Mouse (Mus musculus): ENCODE results near the gene Polr2i. TPM values are rescaled to one million over a fixed set of nuclear protein-coding genes. Genes with fewer than 3 reads are reported as not detected.
A peak's percentile ranks its signal among the peaks of the same experiment; 100 is the strongest.

Polr2i gene
- total RNA-seq, 2 experiments from 2014 or later, result 79.3 to 81.3 TPM

DNA sequence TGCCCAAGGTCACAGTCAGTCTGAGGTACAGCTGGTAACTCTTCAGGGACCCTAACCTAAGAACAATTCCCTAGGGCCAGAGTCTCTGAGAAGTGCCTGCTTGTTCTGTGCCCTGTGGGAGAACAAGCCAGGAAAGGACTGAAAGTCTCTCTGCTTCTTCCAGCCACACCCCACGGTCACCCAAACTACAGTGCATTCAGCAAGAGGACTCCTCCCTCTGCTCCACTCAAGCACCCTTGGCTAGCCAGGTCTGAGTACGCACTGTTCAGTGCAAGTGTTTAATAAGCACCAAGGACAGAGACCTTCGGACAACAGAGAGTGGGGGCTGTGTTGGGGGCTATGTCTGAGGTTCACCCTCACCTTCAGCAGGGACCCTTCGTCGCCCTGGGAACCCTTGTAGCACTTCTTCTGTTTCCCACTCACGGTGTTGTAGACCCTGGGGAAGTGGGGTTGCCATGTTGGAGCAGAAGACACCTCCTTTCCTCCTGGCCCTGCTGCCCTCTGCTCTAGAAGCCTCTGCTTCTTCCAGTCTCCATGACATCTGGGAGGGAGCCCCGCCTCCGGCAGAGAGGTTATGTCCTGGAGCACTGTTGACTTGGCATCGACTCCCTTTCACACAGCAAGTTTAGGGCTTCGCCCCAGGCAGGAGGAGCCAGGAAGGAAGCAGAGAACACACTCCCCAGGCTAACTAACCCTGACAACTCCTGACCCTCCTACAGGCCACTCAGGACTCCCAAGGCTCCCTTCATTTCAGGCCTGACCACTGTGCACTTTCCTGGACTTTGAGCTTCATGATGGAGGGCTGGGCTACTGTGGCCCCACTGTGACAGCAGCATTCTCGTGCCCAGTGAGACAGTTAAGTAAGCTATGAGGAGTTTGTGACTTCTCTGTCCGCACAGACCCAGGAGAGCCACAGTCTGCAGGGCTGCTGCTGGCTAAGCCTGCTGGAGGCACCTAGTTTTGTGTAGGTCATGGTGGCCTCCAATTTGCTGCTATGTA lies 20.5 kb downstream of the Polr2i start:
- ATAC-seq (replicated peaks; ENCODE audit: poor library complexity, severe bottlenecking), result no peak

DNA sequence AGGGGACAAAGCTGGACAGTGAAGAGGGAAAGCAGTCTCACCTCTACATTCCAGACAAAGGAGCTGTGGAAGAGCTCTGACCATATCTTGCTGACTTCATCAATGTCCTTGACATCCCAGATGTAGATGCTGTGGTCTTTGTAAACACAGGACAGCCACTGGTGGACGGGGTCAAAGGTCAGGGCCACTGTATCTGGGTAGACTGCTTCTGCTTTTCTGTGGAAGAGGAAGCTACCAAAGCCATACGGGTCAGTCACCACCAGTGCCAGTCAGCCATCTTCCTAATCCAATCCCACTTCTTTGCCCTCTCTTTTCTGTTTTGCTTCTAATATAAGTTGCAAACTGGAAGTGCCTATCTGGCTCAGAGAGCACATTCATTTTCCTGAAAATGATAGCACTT lies 33.3 kb downstream of the Polr2i start:
- ATAC-seq (replicated peaks; ENCODE audit: poor library complexity, severe bottlenecking), result peak; percentile 46

DNA sequence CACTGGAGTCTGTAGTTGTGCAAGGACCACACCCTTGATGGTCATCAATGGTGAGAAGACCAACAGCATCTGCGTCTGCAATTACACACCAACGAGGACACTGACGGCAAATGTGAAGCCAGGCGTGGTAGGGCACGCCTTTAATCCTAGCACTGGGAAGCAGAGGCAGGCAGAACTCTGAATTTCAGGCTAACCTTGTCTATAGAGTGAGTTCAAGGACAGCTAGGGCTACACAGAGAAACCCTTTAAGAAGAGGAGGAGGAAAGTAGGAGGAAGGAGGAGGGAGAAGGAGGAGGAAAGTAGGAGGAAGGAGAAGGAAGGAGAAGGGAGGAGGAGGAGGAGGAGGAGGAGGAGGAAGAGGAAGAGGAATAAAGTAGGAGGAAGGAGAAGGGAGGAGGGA lies 33.8 kb downstream of the Polr2i start:
- ATAC-seq (replicated peaks; ENCODE audit: poor library complexity, severe bottlenecking), result 0 out of 2 replicates have a peak, but pooled peaks have one; percentile 22

DNA sequence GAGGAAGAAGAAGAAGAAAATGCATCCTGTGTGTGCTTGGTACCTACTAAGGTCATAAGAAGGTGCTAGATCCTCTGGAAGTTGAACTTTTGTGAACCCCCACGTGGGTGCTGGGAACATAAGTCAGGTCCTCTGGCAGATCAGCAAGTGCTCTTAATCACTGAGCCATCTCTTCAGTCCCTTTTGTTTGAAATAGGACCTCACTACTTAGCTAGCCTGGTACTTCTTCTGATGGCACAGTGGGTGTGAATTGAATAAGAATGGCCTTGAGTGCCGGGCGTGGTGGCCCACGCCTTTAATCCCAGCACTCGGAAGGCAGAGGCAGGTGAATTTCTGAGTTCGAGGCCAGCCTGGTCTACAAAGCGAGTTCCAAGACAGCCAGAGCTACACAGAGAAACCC lies 34.2 kb downstream of the Polr2i start:
- ATAC-seq (replicated peaks; ENCODE audit: poor library complexity, severe bottlenecking), result no peak

DNA sequence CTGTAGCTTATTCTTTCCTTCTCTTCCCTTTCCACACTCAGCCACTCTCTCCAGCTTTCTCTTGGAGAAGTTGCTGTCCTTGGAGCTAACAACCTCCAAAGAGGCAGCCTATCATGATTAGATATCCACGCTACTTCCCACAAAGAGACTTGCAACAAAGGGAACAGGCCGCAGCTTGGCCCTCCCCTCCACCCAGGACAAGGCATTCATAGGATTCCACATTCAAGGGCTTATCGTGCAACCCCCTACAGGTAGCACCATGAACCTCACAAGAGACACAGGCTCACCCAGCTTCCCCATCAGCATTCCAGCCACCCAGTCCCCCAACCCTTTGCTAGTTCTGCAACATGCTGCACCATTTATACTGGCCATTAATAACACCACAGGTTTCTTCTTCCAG lies 35.0 kb downstream of the Polr2i start:
- no peak for ATAC-seq (replicated peaks; ENCODE audit: poor library complexity, severe bottlenecking)

DNA sequence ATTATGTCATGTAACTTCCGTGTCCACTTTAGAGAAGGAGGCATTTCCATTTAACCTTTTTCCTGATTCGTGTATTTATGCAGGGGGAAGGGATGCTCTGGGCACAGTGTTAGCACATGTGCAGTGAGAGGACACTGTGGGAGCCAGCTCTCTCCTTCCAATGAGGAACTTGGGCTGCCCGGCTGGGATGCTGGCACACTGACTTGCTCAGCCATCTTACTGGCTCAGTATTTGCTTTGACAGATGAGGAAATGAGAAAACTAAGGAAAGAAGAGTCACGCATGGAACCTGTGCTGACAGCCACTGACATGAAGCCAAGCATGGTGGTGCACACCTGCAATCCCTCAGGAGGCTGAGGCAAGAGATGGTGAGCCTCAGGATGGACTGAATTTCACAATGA lies 37.9 kb downstream of the Polr2i start:
- ATAC-seq (replicated peaks; ENCODE audit: poor library complexity, severe bottlenecking), result no peak

DNA sequence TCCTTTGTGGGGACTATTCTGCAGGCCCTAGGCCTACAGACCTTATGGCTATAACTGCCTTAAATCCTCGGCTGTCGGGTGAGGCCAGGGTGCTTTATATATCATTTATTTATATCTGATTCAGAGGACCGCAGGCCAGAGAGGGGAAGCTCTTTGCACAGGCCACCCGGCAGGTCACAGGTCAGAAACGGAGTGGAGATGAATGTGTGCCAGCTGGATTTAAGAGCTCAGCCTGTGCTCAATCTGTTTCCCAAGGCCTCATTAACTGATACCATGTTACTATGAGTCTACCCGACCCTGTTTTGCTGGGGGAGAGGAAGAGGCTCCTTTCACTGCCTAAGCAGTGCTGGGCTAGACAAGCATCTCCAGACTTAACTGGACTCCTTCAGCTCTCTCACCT lies 42.6 kb downstream of the Polr2i start:
- no peak for ATAC-seq (replicated peaks; ENCODE audit: poor library complexity, severe bottlenecking)

DNA sequence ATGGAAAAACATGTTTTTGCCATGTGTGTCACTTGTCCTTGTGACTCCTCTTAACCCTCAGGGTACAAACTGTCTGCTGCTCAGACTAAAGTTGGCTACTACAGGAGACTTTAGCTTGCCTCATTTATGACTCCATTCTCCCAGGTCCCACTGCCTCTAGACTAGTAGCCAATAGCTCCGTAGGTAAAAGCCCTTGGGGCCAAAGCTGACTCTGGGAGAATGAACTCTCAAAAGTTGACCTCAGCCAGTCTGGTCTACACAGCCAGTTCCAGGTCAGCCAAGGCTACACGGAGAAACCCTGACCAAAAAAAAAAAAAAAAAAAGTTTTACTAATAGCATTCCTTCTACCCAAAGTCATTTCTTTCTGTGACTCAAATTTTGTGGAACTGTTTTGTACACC lies 47.2 kb downstream of the Polr2i start:
- no peak for ATAC-seq (replicated peaks; ENCODE audit: poor library complexity, severe bottlenecking)

DNA sequence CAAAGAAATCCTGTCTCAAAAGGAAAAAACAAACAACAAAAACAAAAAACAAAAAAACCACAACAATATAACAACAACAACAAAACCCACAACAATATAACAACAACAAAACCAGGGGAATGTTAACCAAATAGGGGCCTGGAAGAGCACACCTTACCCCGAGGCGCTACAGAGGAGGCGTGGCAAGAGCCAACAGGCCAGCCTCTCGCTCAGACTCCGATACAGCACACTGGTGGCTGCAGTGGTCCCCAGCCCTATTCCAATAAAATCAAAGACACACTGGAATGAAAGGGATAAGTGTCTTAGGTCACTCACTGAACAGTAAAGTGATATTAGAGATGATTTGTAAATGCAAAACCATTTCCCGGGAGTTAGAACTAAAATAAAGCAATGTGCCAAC lies 47.8 kb downstream of the Polr2i start:
- ATAC-seq (replicated peaks; ENCODE audit: poor library complexity, severe bottlenecking), result no peak

DNA sequence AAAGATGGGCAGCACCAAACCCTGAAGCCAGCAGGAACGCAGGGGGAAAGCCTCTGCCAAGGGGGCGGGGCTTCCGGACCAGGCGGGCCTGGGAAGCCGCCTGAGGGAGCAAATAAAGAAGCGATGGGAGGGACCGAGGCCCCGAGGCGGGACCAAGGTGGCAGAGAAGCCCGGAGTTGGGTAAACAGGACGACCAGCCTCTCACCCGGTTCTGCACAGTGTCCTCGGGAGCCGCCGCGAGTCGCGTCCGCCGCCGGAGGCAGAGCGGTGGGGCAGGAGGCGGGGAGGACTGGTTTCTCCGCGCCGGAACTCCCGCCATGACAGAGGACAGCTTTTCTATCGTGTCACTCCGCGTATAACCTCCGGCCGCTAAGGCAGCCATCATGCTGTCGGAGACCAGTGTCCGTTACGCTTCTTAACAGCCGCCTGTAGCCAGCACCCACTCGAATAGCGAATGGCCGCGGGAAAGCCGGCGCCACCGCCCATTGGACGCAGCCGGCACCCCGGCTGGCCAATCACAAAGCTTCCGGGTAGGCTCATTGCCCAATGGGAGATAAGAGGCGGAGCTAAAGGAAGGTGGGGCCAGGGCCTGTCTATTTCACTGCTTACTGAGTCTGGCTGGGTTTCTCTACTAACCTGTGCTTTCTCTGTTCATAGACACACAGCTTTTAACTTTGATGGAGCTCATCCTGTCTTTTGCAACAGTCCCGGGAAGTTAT lies 48.4 kb downstream of the Polr2i start, which contains the start of the genes Thap8 and Wdr62:
TSS of gene Thap8 (plus strand) at position 144 of the 719 bp plus-strand sequence.
TSS of gene Wdr62 (minus strand) at position 469 of the 719 bp plus-strand sequence.
- peak; percentile 91 for ATAC-seq (replicated peaks; ENCODE audit: poor library complexity, severe bottlenecking)

DNA sequence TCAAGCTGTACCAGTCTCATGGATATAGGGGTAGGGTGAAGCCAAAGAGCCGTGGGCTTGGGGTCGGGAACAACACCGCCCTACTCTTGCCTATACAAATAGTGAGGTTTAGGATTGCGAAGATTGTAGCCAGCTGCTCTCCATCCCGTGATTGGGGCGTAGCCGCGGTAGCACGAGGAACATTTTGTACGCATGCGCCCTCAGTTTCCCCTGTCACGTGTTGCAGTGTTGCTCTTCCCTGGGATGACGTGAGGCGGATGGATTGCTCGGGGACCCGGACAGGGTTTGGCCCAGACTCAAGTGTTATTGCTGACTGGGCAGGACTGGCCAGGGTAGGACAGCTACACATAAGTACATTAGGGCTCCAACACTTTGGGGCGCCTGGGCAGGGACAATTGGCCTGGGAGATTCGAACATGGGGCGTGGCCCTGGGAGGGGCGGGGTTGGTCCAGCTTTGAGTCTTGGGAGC lies 49.0 kb downstream of the Polr2i start:
- ATAC-seq (replicated peaks; ENCODE audit: poor library complexity, severe bottlenecking), result peak; percentile 43

DNA sequence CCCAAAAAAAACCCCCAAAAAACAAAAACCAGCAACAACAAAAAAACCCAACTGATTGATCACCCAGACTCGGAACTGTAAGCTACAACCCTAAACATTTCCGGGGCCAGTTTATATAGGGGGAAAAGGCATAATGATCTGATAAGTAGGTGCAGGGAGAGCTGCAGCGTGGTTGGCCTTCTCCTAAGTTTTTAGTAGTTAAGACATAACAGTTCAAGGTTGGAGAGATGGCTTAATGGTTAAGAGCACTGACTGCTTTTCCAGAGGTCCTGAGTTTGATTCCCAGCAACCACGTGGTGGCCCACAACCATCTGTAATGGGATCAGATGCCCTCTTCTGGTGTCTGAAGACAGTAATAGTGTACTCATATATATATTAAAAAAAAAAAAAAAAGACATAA lies 49.8 kb downstream of the Polr2i start:
- ATAC-seq (replicated peaks; ENCODE audit: poor library complexity, severe bottlenecking), result no peak

DNA sequence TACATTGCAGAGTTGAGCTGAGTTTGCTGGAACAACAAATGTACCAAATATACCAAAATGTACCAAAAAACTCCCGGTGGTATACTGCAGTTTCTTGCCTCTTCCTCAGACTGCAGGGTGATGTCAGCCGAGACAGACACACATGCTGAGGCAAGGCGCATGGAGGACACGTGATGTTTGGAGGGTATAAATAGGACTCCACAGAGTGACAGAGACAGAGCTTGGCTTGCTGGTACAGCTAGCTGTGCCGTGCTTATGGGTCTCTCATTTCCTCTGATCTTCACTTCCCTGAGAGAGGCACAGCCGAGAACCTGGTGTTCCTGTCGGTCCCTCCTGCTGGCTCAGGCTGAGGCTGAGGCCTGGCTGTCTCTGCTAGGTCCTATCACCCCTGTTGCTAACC lies 51.0 kb downstream of the Polr2i start:
- no peak for ATAC-seq (replicated peaks; ENCODE audit: poor library complexity, severe bottlenecking)

Other genes starting within 250 kb of the Polr2i start
- 16.5 and 22.3 TPM in 2 replicates for gene Zfp568, start 248.0 kb upstream of the Polr2i start, total RNA-seq (2014; fragmentation: Nextera tagmentation)
- 50.3 and 51.3 TPM in 2 replicates for gene Zfp568, start 248.0 kb upstream of the Polr2i start, total RNA-seq (2017)
- gene Zfp14, start 180.6 kb upstream of the Polr2i start, total RNA-seq (2014; fragmentation: Nextera tagmentation), result 0.52 and 2.4 TPM in 2 replicates
- 1.2 and 1.4 TPM in 2 replicates for gene Zfp14, start 180.6 kb upstream of the Polr2i start, total RNA-seq (2017)
- 7.0 and 9.2 TPM in 2 replicates for gene Zfp82, start 159.0 kb upstream of the Polr2i start, total RNA-seq (2014; fragmentation: Nextera tagmentation)
- 3.0 and 9.6 TPM in 2 replicates for gene Zfp82, start 159.0 kb upstream of the Polr2i start, total RNA-seq (2017)
- 2.8 TPM in 1 of 2 replicates, not detected in the other for gene Gm26920, start 141.5 kb upstream of the Polr2i start, total RNA-seq (2014; fragmentation: Nextera tagmentation)
- gene Gm26920, start 141.5 kb upstream of the Polr2i start, total RNA-seq (2017), result not detected in 2 replicates
- 7.6 and 15.7 TPM in 2 replicates for gene Zfp566, start 141.4 kb upstream of the Polr2i start, total RNA-seq (2014; fragmentation: Nextera tagmentation)
- 3.2 and 6.0 TPM in 2 replicates for gene Zfp566, start 141.4 kb upstream of the Polr2i start, total RNA-seq (2017)
- gene Zfp260, start 137.2 kb upstream of the Polr2i start, total RNA-seq (2014; fragmentation: Nextera tagmentation), result 41.6 and 58.5 TPM in 2 replicates
- gene Zfp260, start 137.2 kb upstream of the Polr2i start, total RNA-seq (2017), result 26.1 and 28.7 TPM in 2 replicates
- 9.7 and 13.3 TPM in 2 replicates for gene Zfp382, start 110.0 kb upstream of the Polr2i start, total RNA-seq (2014; fragmentation: Nextera tagmentation)
- 7.7 and 8.3 TPM in 2 replicates for gene Zfp382, start 110.0 kb upstream of the Polr2i start, total RNA-seq (2017)
- 52.0 and 61.0 TPM in 2 replicates for gene Zfp146, start 62.2 kb upstream of the Polr2i start, total RNA-seq (2014; fragmentation: Nextera tagmentation)
- 80.7 and 101 TPM in 2 replicates for gene Zfp146, start 62.2 kb upstream of the Polr2i start, total RNA-seq (2017)
- gene Cox7a1, start 47.8 kb upstream of the Polr2i start, total RNA-seq (2014; fragmentation: Nextera tagmentation), result not detected in 2 replicates
- 1.5 TPM in 1 of 2 replicates, not detected in the other for gene Cox7a1, start 47.8 kb upstream of the Polr2i start, total RNA-seq (2017)
- 236 and 240 TPM in 2 replicates for gene Capns1, start 33.1 kb upstream of the Polr2i start, total RNA-seq (2014; fragmentation: Nextera tagmentation)
- 176 and 196 TPM in 2 replicates for gene Capns1, start 33.1 kb upstream of the Polr2i start, total RNA-seq (2017)
- gene Tbcb, start 324 bp downstream of the Polr2i start, total RNA-seq (2014; fragmentation: Nextera tagmentation), result 113 and 115 TPM in 2 replicates
- 48.2 and 53.7 TPM in 2 replicates for gene Tbcb, start 324 bp downstream of the Polr2i start, total RNA-seq (2017)
- gene Ovol3, start 3.8 kb downstream of the Polr2i start, total RNA-seq (2014; fragmentation: Nextera tagmentation), result not detected in 2 replicates
- gene Ovol3, start 3.8 kb downstream of the Polr2i start, total RNA-seq (2017), result not detected in 2 replicates
- not detected in 2 replicates for gene Thap8, start 48.1 kb downstream of the Polr2i start, total RNA-seq (2014; fragmentation: Nextera tagmentation)
- 0.57 TPM in 1 of 2 replicates, not detected in the other for gene Thap8, start 48.1 kb downstream of the Polr2i start, total RNA-seq (2017)
- gene Wdr62, start 48.5 kb downstream of the Polr2i start, total RNA-seq (2014; fragmentation: Nextera tagmentation), result 21.6 and 29.4 TPM in 2 replicates
- 4.0 and 5.8 TPM in 2 replicates for gene Wdr62, start 48.5 kb downstream of the Polr2i start, total RNA-seq (2017)
- not detected in 2 replicates for gene Clip3, start 59.8 kb downstream of the Polr2i start, total RNA-seq (2014; fragmentation: Nextera tagmentation)
- gene Clip3, start 59.8 kb downstream of the Polr2i start, total RNA-seq (2017), result not detected in 2 replicates
- 32.6 and 33.3 TPM in 2 replicates for gene Alkbh6, start 76.8 kb downstream of the Polr2i start, total RNA-seq (2014; fragmentation: Nextera tagmentation)
- gene Alkbh6, start 76.8 kb downstream of the Polr2i start, total RNA-seq (2017), result 30.1 and 35.5 TPM in 2 replicates
- 6.3 and 8.7 TPM in 2 replicates for gene Syne4, start 82.9 kb downstream of the Polr2i start, total RNA-seq (2014; fragmentation: Nextera tagmentation)
- 0.99 TPM in 1 of 2 replicates, not detected in the other for gene Syne4, start 82.9 kb downstream of the Polr2i start, total RNA-seq (2017)
- gene E130208F15Rik, start 89.8 kb downstream of the Polr2i start, total RNA-seq (2014; fragmentation: Nextera tagmentation), result 0.60 TPM in 1 of 2 replicates, not detected in the other
- gene E130208F15Rik, start 89.8 kb downstream of the Polr2i start, total RNA-seq (2017), result 1.6 and 2.5 TPM in 2 replicates
- gene Sdhaf1, start 91.9 kb downstream of the Polr2i start, total RNA-seq (2014; fragmentation: Nextera tagmentation), result 10.5 and 11.8 TPM in 2 replicates
- gene Sdhaf1, start 91.9 kb downstream of the Polr2i start, total RNA-seq (2017), result 7.8 and 12.9 TPM in 2 replicates
- not detected in 2 replicates for gene Lrfn3, start 130.8 kb downstream of the Polr2i start, total RNA-seq (2014; fragmentation: Nextera tagmentation)
- gene Lrfn3, start 130.8 kb downstream of the Polr2i start, total RNA-seq (2017), result not detected in 2 replicates
- gene Tyrobp, start 181.8 kb downstream of the Polr2i start, total RNA-seq (2014; fragmentation: Nextera tagmentation), result 665 and 703 TPM in 2 replicates
- 270 and 287 TPM in 2 replicates for gene Tyrobp, start 181.8 kb downstream of the Polr2i start, total RNA-seq (2017)
- gene Hcst, start 187.9 kb downstream of the Polr2i start, total RNA-seq (2014; fragmentation: Nextera tagmentation), result 64.6 and 70.7 TPM in 2 replicates
- gene Hcst, start 187.9 kb downstream of the Polr2i start, total RNA-seq (2017), result 9.0 and 31.6 TPM in 2 replicates
- gene Nfkbid, start 189.8 kb downstream of the Polr2i start, total RNA-seq (2014; fragmentation: Nextera tagmentation), result 16.0 and 16.3 TPM in 2 replicates
- 6.8 and 15.1 TPM in 2 replicates for gene Nfkbid, start 189.8 kb downstream of the Polr2i start, total RNA-seq (2017)
- not detected in 2 replicates for gene Aplp1, start 213.6 kb downstream of the Polr2i start, total RNA-seq (2014; fragmentation: Nextera tagmentation)
- gene Aplp1, start 213.6 kb downstream of the Polr2i start, total RNA-seq (2017), result not detected in 2 replicates
- not detected in 2 replicates for gene Kirrel2, start 225.7 kb downstream of the Polr2i start, total RNA-seq (2014; fragmentation: Nextera tagmentation)
- gene Kirrel2, start 225.7 kb downstream of the Polr2i start, total RNA-seq (2017), result not detected in 2 replicates
- not detected in 2 replicates for gene Nphs1, start 226.4 kb downstream of the Polr2i start, total RNA-seq (2014; fragmentation: Nextera tagmentation)
- 0.56 and 0.57 TPM in 2 replicates for gene Nphs1, start 226.4 kb downstream of the Polr2i start, total RNA-seq (2017)

Measured in granulocyte monocyte progenitor cell, adult 5-6 weeks (primary cell).